Mouse (Mus musculus): ENCODE results near the gene Vwa8.

DNA sequence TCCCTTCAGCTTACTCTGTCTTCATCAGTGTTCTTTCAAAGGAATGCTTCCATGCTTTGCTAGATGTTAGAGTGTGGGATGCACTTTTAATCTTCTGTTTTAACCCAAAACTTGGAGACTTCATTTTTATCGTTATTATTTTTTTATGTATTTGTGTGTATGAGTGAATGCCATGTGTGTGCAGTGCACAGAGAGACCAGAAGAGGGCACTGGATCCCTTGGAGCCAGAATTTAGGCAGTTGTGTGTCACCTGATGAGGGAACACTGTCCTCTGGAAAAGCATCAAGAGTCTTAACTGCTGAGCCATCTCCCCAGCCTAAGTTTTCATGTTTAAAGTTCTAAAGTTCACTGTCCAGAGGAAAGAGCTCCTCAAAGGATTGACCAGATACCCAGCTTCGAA, 316.1 kb downstream of the Vwa8 start:
- TF ChIP-seq HCFC1 (IDR thresholded peaks at IDR 0.05; ENCODE audit: borderline replicate concordance, insufficient read depth, low read length), result no peak
- peak; percentile 80; the same call in 1 of the 2 replicates for TF ChIP-seq ZC3H11A (IDR thresholded peaks at IDR 0.05; ENCODE audit: borderline replicate concordance, low read depth, low read length)
- no peak for TF ChIP-seq CHD2 (IDR thresholded peaks at IDR 0.05; ENCODE audit: low read depth, low read length)
- TF ChIP-seq ZNF384 (IDR thresholded peaks at IDR 0.05; ENCODE audit: low read depth, low read length), result no peak

Measured in ES-E14 (cell line).